Mouse (Mus musculus) layer of hippocampus, adult 18-20 months (tissue): ENCODE measurements around the gene Flrt3. TPM values are rescaled to one million over a fixed set of nuclear protein-coding genes. Genes with fewer than 3 reads are reported as not detected.

Source experiments
- DNase-seq, 2 experiments: peaks; one replicate each; pipeline ENCODE4 v3.0.0; 2022; ENCODE audit warnings: low spot score in 2 of 2
- long read RNA-seq: library from polyadenylated mRNA; stranded (forward); transcript quantifications from one replicate; pipeline ENCODE4 v2.0.0, GENCODE M21; 2021
- total RNA-seq, 2 experiments: library from RNA; stranded (reverse); gene quantifications; 2 replicates each; pipeline ENCODE4 v1.2.3; 2021

Gene Flrt3
- total RNA-seq = 10 to 100 TPM; 33.9 to 34.5 TPM
- long read RNA-seq, transcript Flrt3-202 (3 exons, 3,977 nt) = major isoform, 34 of 43 reads
- long read RNA-seq, partial matches to known transcripts = 0 of 43 reads
- long read RNA-seq, other reads (novel, unspliced or antisense) = 7 of 43 reads

DNA sequence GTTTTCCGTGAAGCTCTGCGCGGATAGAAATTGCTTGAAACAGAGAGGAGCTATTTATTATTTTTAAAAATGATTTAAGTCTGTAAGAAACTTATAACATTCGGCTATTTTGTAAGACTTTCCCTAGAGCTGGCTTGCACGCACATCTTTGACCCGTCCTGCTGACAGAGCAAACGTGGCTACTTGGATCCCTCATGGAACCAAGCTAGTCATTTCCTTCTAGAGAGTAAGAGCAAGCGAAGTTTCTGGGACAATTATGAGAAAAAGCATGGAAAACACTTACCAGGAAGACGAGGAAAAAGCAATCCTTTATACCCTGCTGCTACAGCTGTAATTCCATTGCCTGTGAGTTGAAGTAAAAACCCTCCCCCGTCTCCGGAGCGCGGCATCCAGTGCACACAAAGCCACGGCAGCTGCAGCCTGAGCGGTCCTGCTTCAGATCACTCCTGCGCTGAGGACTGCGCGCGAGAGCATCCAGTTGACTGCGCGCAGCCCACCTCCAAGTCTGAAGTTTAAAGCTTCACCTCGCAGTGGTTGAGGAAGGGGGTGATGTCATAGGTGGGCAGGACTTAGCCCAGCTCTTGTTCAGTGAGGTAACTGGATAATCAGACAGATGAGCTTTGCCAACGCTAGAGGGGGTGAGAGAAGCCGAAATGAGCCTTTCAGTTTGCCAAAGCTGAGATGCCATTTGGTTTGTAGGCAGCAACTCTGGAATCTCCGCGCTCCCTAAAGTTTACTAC, at the start of gene Flrt3:
Flrt3 (minus strand) TSS at position 507 of the 740 bp plus-strand sequence.
- peak; percentile 91 to 98 for DNase-seq

DNA sequence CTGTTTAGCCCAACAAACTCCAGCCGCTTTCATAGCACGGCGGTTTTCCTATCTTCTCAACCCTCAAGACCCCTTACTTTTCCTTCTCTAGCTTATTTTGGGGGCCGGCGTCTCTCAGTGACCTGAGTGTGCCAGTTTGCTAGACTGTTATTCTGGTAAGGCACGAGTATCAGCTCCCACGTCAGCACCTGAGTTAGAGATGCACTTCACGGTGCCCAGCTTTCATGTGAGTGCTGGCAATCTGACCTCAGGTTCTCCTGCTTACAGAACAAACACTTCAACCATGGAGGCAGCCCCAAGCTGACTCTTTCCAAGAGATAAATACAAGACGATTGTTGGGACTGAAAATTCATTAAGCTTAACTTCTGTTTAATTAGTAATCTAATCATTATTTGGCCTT, 46.1 kb upstream of the Flrt3 start:
- DNase-seq = no peak

DNA sequence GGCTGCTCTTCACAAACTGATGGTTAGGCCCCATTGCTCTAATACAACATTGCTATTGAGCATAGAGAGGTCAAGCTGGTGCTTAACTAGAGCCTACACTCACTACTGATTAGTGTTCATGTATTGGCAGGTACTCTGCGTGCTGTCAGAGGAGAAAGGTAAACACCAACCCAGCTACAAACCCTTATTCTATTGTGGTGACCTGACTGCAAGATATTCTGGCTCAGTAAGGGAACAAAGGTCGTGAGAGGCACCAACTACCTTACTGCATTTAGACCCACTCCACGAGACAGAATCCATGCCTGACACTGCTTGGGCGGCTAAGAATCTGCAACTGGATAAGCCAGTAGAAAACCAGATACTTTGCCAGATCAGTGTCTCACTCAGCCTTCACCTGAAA, 44.6 kb upstream of the Flrt3 start:
- no peak for DNase-seq

DNA sequence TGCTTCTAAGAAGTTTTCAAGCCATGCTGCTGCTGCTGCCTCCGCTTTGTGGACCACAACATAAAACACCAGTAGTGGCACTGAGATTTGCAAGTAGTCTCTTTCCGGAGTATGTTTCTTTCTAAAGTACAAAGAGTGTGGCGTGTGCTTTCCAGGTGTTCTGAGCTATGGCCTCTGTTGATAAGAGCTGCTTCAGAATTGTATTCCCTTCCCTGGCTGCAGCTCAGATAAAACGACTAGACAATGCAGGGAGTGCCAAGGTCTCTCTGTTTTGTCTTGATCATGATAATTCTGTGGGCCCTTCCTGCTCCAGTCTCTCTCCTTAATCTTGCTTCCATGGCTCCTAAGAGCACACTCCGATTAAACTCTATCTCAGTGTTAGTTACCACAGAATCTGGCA, 36.3 kb upstream of the Flrt3 start:
- no peak for DNase-seq

DNA sequence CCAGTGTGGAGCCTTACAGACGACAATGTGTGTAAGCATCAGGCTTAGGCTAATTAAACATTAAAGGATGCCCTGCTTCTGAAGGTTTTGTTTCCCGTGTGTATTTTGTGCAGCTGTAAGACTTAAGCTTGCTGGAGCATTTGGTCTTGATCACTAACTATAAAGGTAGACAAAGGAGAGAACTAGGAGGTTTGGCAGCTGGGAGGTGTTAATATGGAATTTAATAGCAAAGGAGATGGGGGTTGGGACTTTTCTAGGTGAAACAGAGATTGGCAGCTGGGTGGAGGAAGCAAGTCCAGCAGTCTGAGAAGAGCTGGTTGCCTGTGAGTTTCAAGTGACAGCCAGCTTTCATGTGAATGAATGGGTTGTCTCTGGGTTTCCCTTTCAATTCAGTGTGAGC, 34.0 kb upstream of the Flrt3 start:
- no peak for DNase-seq

DNA sequence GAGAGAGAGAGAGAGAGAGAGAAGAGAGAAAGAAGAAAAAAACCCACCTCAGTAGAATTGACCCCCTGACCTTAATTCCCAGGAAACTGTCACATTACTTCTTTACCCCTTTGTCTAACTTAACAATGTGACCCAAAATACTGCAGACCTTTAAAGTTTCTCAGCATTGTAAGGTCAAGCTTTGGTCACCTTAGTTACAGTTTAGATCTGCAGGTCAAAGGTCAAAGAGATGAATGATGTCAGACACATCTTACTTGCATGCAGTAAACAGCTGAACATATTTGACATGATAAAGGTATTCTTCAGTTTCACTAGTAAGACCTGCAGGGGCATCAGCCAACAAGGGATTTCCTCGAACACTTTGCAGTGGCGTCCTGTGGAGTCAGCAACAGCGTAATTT, 32.9 kb upstream of the Flrt3 start:
- DNase-seq = no peak

DNA sequence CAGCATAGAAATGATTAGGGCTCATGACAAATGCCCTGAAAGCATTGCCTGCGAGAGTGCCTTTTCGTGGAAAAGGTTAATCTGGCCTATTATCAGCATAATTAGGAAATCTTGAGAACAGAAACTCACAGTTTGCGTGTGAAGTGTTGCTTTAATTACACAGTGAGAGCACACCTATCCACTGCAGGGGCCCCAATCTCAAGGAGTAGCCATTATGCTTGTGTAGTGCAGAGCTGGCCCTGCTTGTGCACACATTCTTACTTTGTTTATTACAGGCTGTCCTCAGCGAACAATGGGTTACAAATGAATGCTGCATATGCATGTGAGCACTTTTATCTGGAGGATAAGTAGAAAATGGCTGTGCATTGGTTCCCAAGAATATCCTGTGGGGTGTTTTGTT, 32.1 kb upstream of the Flrt3 start:
- DNase-seq = no peak

DNA sequence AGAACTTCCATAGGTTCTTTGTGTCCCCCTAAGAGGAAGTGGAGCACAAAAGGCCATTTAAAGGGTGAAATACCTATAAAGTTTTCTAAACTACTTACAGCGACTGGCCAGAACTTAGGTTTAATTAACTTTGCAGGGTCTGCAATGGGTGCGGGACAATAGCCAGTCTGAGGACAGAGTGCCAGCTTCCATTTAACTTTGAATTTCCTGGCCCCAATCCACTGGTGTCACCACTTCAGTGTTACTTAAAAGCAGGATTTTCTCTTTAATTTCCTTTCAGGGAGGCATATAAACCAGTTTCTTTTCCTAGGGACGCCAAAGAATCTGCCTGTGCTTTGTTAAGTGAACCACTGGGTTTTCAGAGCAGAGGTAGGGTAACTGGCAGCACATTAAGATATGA, 27.3 kb upstream of the Flrt3 start:
- no peak for DNase-seq

DNA sequence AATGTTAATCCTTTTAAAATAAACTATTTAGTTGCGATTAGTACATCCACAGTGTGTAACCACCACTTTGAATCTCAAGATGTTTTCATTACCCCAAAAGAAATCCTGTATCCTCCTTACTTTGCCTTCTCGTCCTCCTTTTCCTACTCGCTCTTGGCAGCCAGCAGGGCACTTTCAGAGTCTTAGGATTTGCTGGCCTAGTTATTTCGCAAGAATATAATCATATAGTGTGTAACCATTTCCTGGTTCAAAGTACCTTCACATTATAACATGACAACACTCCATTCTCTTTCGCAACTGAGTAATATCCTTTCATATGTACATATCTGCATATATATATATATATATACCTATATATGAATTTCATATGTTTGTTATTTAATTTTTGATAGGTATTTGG, 22.6 kb upstream of the Flrt3 start:
- DNase-seq = no peak

DNA sequence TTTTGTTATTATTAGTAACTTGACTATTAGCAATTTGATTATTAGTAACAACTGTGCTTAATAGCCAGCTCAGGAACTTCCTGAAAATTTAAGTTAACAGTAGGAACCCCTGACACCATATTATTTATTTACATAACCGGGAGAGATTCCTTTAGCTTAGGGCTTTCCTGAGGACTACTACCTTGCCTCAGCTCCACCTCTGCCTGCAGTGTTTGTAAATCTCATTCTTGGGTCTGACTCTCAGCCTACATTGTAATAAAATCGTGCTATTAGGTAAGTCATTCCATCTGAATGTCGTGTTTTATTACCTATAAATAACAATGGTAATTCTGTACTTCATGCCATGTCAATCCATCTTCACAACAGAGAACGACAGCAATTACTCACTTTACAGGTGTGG, 21.2 kb upstream of the Flrt3 start:
- no peak for DNase-seq

DNA sequence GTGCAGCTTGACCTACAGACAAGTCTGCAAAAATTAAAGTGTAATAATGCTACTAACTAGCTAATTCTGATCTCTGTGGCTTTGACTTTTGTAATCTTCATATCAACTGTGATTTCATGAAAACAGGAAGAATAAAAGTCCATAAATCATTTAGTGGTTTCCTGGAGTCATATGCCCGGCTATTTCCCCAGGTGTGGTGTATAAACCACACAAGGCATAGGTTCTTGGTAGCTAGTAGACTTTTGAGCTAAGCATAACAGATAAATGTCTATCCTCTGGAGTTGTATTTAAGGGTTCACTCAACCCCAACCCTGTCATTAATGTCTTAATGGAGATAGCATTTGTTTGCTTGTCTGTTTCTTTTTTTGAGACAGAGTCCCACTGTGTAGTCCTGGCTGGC, 20.1 kb upstream of the Flrt3 start:
- no peak for DNase-seq

DNA sequence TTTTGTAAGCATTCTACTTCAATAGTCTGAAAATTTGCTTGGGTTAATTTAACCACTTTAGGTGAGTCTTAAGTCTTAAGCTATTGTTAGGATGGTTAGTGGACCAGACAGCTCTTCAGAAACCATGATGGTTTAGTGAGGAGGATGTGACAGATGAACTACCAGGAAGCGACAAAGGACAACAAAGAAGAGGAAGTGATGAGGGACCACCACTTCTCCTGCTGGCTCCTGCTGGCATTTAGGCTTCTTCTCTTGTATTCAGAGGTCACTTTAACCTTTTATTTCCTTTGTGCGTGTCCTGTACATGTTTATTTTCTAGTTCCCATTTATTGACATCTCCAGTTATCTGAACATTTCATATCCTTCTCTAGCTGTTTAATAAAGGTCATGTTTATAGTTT, 19.6 kb upstream of the Flrt3 start:
- DNase-seq = no peak

DNA sequence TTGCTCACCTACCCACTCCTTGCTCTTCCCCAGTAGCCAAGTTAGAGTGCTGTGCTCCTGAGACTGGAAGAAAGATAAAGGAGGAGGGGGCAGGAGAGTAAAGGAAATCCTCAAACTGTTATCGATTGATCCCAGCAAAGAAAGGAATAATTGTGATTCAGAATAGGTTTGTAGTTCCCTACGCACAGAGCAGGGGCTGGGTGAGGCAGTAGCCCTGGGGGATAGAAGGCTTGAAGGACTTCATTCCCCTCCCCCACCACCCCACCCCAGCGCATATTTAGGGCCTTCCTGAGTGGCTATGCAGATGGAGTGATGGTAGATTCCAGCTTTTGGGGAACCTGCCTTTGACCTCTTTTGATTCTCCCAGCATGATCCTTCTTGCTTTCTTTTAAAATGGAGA, 5.5 kb upstream of the Flrt3 start:
- no peak for DNase-seq

DNA sequence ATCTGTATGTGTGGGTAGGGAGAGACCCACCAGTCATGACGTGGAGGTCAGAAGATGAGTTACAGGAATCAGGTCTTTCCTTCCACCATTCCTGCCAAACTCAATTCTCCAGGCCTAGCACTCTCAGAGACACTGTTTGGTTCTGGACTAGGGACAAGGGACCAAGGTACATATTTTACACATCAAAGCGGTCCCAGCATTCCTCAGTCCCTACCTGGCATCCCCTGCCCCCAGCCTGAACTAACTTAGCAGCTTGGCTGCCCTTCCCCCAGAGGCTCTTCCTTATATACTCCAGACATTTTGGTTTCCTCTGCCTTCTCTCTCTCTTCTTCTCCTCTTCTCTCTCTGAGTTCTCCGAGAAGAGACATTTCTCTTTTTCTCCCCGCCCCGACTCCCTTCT, 2.2 kb upstream of the Flrt3 start:
- DNase-seq = no peak

DNA sequence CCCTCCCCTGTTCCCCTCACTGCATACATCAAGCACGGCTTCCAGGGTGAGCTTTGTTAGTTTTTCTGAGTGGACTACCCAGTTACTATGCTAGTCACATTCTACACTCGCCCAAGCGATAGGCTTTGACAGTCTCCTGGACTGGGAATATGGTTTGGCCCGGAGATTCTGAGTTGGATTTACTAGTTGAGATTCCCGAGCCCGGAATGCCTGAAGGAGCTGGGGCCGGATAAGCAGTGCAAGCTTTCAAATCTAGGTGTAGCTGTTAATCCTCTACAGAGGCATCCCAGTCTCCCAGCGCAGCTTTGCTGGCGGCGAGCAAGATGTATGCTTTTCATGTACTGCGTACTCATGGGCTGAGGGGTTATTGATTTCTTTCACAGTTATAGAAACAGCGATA, 812 bp downstream of the Flrt3 start:
- DNase-seq = peak; percentile 53 to 78

DNA sequence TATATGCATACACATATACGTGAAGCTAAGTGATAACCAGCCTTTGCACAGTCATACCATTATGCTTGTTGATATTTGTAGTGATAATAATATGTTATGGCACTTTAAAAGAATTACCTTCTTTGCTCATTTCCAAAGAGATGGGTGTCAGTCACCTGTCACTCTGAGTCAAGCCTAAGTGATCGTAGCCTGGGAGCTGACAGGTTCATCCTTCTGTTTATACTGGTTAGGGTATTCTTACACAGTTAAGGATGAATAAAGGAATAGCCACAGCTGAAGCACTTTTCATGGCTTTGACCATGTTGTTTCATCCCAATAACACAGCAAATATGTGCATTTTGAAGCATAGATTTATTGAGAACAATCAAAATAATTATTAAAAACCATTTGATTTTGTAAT, 1.5 kb downstream of the Flrt3 start:
- DNase-seq = no peak

DNA sequence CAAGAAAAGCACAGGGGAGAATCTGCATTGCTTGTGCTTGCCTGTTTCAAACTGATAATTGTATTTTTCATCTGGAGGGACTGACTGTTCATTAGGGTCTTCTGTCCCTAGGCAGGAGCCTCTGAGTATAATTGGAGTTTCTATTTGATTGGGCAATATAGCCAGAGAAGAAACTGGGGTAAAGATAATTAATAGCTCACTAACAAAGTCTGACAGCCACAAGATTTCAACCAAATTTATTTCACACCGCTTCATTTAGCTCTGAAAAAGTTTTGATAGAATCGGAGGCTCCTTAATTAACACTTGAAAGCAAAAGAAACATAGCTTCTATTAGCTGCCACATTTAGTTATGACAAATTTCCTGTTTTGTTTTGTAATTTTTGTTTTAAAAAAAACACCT, 2.2 kb downstream of the Flrt3 start:
- no peak for DNase-seq

DNA sequence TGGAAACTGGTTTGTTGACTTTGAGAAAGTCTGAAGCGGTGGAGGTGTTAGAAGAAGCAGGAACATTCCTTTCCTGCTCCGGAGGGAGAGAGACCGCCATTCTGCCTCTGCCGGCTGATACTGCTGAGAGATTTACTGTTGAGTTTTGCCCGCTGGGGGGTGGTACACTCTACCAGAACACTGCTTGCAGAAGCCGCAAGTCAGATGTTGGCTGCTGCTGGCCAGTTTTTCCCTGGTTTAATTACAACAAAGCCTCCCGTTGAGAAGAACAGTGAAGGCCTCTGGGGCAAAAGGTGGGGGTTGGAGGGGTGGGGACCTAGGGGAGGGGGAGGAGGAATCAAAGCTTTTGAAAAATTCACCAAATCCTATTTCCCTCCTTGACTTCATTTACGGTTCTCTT, 3.0 kb downstream of the Flrt3 start:
- peak; percentile 68 to 89 for DNase-seq

DNA sequence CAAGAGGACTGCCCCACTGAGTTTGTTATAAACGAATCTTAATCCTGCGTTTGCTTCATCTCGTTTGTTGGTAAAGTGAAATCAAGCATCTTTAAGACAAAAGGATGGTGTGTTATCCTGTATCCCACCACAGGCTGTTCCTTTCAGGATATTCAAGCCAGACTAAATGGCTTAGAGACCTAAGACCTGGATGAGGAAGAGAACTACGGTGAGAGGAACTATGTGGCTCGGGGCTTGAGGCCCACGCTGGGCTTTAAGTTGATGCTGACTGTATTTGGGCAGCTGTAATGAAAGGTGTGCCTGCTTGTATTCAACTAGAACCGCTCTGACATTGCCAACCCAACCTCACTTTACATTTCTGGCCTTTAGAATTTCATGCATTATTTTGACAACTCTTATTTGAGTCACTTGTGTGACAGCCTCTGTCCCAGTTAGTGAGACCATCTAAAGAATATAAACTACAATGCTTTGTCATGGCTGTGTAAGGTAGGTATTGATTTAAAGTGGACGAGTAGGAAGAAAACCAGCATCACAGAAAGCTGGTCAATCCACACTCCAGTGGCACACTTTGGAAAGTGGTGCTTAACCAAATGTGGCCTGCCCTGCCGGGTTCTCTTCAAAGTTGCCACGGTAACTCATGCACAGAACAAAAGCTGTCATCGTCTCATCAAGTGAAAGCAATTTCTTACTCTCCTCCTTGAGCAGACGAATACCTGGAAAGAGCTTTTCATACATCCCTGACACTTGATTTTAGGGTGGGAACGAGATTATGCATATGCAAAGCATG, 3.8 kb downstream of the Flrt3 start:
- DNase-seq = no peak

DNA sequence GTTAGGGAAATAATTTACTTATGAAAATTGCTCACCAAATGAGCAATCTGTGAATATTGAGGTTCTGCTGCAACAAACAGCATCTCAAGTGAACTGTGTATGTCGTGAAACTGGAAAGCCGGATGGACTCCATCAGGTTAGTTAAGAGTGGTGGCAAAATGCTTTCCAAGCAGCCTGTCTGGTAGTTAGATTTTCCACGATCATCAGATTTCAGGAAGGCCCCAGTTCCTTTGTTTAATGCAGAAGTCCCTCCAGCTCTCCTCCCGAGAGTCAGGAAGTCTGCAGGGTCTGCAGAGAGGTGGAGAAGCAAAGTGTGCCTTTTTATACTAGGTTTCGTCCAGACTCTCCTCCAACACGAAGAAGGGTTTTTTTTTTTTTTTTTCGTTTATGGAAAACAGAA, 4.4 kb downstream of the Flrt3 start:
- no peak for DNase-seq

DNA sequence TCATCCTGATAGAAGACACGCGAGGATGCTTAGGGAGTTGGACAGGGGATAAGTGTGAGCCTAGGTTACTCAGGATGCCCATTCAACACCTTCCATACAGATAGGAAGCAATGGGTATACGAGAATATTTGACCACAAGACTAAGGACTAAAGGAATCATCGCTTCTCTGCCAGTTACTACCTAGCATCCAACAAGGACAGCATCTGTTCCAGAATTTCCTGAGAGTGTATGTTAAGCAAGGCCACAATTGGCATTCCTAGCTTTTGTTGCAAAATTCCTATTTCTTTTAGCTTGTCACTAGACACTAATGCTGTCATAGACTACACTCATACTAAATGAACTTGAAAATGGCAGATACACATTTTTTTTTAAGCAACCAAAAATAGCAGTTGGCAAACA, 6.9 kb downstream of the Flrt3 start:
- no peak for DNase-seq

DNA sequence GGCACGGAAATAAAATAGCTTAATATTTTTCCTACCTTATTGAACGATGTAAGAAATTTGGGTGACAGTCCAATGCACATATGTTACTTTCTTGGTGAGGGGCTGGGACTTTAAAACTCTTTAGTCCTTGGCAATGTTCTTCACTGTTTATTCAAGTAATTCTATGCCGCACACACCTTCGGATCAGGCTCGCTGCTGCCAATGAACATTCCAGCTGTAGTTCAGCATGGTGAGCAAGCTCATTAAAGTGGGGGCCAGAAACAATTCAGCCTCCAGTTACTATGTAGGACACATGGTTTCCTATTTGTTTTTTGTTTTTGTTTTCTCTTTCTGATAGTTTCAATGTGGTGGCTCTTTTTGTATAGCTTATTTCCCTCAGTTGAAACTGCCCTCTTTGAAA, 8.6 kb downstream of the Flrt3 start:
- DNase-seq = no peak

DNA sequence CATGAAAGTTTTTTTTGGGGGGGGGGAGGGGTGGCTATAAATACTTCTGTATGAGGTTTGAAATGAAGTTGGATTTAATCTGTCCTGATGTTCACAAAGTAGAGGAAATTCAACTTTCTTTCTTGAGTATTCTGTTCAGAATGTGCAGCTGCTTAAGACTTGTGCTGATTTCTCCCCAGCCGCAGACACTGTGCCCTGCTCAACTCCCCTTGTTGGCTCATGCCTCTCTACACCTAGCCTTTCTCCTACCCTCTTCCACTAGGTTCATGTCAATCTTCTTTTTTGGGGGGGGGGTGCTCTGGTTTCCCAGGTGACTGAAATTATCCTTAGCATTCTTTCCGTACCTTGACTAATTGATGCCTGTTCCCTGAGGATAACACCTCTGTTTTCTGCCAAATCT, 17.3 kb downstream of the Flrt3 start:
- no peak for DNase-seq
